Mouse (Mus musculus) small intestine, adult 2 months (tissue): ENCODE results near the gene Ccl26. TPM values are rescaled to one million over a fixed set of nuclear protein-coding genes. Genes with fewer than 3 reads are reported as not detected.

Experiments used
- H3K27ac ChIP-seq: fragments of 200-500 bp; 2 replicates; pipeline ENCODE4 v1.5.1; 2012; ENCODE audit warnings: low read depth, low read length, control low read depth, inconsistent platforms; ENCODE audit not compliant: insufficient read depth
- H3K27me3 ChIP-seq: fragments of 200-500 bp; 2 replicates; pipeline ENCODE4 v1.6.1; 2012; ENCODE audit warnings: mild to moderate bottlenecking, moderate library complexity, low read length, inconsistent platforms; ENCODE audit not compliant: control insufficient read depth, insufficient read depth
- H3K36me3 ChIP-seq: fragments of 200-500 bp; 2 replicates; pipeline ENCODE4 v1.6.1; 2012; ENCODE audit warnings: mild to moderate bottlenecking, low read length, control low read depth, inconsistent platforms; ENCODE audit not compliant: control insufficient read depth, insufficient read depth
- H3K4me1 ChIP-seq: fragments of 200-500 bp; 2 replicates; pipeline ENCODE4 v1.6.1; 2012; ENCODE audit warnings: low read length, inconsistent platforms, mixed read lengths; ENCODE audit not compliant: control insufficient read depth, insufficient read depth, insufficient read length
- H3K4me3 ChIP-seq: fragments of 200-500 bp; 2 replicates; pipeline ENCODE4 v1.5.1; 2012; ENCODE audit warnings: low read depth, mild to moderate bottlenecking, control low read depth, inconsistent platforms, low read length, moderate library complexity
- CTCF ChIP-seq: fragments of 200-500 bp; IDR thresholded peaks from 2 replicates; pipeline ENCODE4 v1.5.1; 2012; ENCODE audit warnings: low read depth, mild to moderate bottlenecking, control low read depth, inconsistent platforms, low read length, moderate library complexity, mixed read lengths; ENCODE audit not compliant: insufficient replicate concordance, insufficient read length; ENCODE audit errors: extremely low read depth
- POLR2A ChIP-seq: fragments of 200-500 bp; IDR thresholded peaks from 2 replicates; pipeline ENCODE4 v1.6.1; 2012; ENCODE audit warnings: low read depth, mild to moderate bottlenecking, control low read depth, inconsistent platforms, low read length, moderate library complexity
- WGBS: fragments of 180-500 bp; shearing (Covaris S2); methylation state at CpG from one replicate; pipeline ENCODE4 v1.1.7; 2018; 5-methylcytosine and 5-hydroxymethylcytosine counted together
- polyA plus RNA-seq: library from polyadenylated mRNA; depleted of rRNA; stranded (reverse); fragments of >200 nt; gene quantifications from 2 replicates; pipeline ENCODE4 v1.2.3, GENCODE M21; 2012

Ccl26 gene
- polyA plus RNA-seq, 1 experiment, result not detected

- Histone ChIP-seq H3K4me1 (peaks cover 10% of the 10 kb centered on the region; the same call in 1 of the 2 replicates), H3K27me3 (peaks cover 17% of the 10 kb centered on the region; the same call in 1 of the 2 replicates), H3K27ac (peak overlapping the region; percentile 12), H3K36me3 (no peaks in the 10 kb centered on the region), H3K4me3 (peak overlapping the region; percentile 71)
- no peak for TF ChIP-seq POLR2A
- no peak for TF ChIP-seq CTCF
- WGBS, result 8% methylated on average over 15 of the region's 15 CpGs
Observed at GRCm38 (mm10) chr5:135544032-135544558, 19.3 kb downstream of the Ccl26 start.

GRCm38 (mm10) chr5:135537794-135538214, 25.6 kb downstream of the Ccl26 start:
- H3K4me1 ChIP-seq, result peaks cover 8% of the 10 kb centered on the region
- peak overlapping the region; percentile 38 for H3K27ac ChIP-seq
- TF ChIP-seq CTCF, result no peak
- TF ChIP-seq POLR2A, result no peak
- H3K4me3 ChIP-seq, result no peak overlapping the region
- 60% methylated on average over 10 of the region's 10 CpGs for WGBS
- no peaks in the 10 kb centered on the region for H3K36me3 ChIP-seq
- no peaks in the 10 kb centered on the region for H3K27me3 ChIP-seq

GRCm38 (mm10) chr5:135537326-135537725, 26.0 kb downstream of the Ccl26 start:
- Histone ChIP-seq H3K27ac (peak overlapping the region; percentile 38), H3K4me1 (peaks cover 8% of the 10 kb centered on the region), H3K36me3 (no peaks in the 10 kb centered on the region), H3K27me3 (no peaks in the 10 kb centered on the region), H3K4me3 (no peak overlapping the region)
- WGBS, result 53% methylated on average over 4 of the region's 4 CpGs
- TF ChIP-seq CTCF (no peak), POLR2A (no peak)

- no peaks in the 10 kb centered on the region for H3K36me3 ChIP-seq
- no peak overlapping the region for H3K27ac ChIP-seq
- H3K27me3 ChIP-seq, result no peaks in the 10 kb centered on the region
- H3K4me3 ChIP-seq, result no peak overlapping the region
- peaks cover 4% of the 10 kb centered on the region for H3K4me1 ChIP-seq
- TF ChIP-seq CTCF (no peak), POLR2A (no peak)
Observed at GRCm38 (mm10) chr5:135535867-135536266, 27.5 kb downstream of the Ccl26 start.

- Histone ChIP-seq H3K4me1 (peaks cover 3% of the 10 kb centered on the region), H3K4me3 (no peak overlapping the region), H3K27ac (peak overlapping the region; percentile 35; the same call in 1 of the 2 replicates), H3K36me3 (no peaks in the 10 kb centered on the region), H3K27me3 (no peaks in the 10 kb centered on the region)
- WGBS, result 43% methylated on average over 10 of the region's 10 CpGs
- TF ChIP-seq POLR2A (no peak), CTCF (no peak)
Observed at GRCm38 (mm10) chr5:135533431-135533830, 29.9 kb downstream of the Ccl26 start.

- no peak overlapping the region for H3K27ac ChIP-seq
- 58% methylated on average over 11 of the region's 11 CpGs for WGBS
- TF ChIP-seq POLR2A, result no peak
- no peak for TF ChIP-seq CTCF
- H3K27me3 ChIP-seq, result no peaks in the 10 kb centered on the region
- no peak overlapping the region for H3K4me3 ChIP-seq
- H3K4me1 ChIP-seq, result peaks cover 3% of the 10 kb centered on the region; the same call in 1 of the 2 replicates
- no peaks in the 10 kb centered on the region for H3K36me3 ChIP-seq
Observed at GRCm38 (mm10) chr5:135531306-135531845, 32.0 kb downstream of the Ccl26 start.

- no peaks in the 10 kb centered on the region for H3K27me3 ChIP-seq
- no peak overlapping the region for H3K4me3 ChIP-seq
- H3K36me3 ChIP-seq, result no peaks in the 10 kb centered on the region
- H3K27ac ChIP-seq, result no peak overlapping the region
- peaks cover 3% of the 10 kb centered on the region; the same call in 1 of the 2 replicates for H3K4me1 ChIP-seq
- TF ChIP-seq POLR2A (no peak), CTCF (no peak)
- WGBS, result 72% methylated on average over 2 of the region's 2 CpGs
Observed at GRCm38 (mm10) chr5:135529964-135530363, 33.4 kb downstream of the Ccl26 start.
